Mouse (Mus musculus): ENCODE results near the gene Fkbp15. TPM values are rescaled to one million over a fixed set of nuclear protein-coding genes. Genes with fewer than 3 reads are reported as not detected.

Fkbp15 gene
- polyA plus RNA-seq, 1 experiment from 2014 or later: 24.0 TPM

GRCm38 (mm10) chr4:62345827-62346226, 14.5 kb downstream of the Fkbp15 start:
- Histone ChIP-seq H3K9ac (replicated peaks) (no peak overlapping the region), H3K4me2 (replicated peaks) (no peak overlapping the region), H3K4me1 (replicated peaks) (no peaks in the 10 kb centered on the region), H3K4me3 (replicated peaks) (no peak overlapping the region), H3K36me3 (peaks cover 43% of the 10 kb centered on the region), H3K27me3 (no peaks in the 10 kb centered on the region), H3K27ac (no peak overlapping the region), H3K9me3 (no peaks in the 10 kb centered on the region)
- ATAC-seq: no peak
- WGBS: 83% methylated on average over 4 of the region's 4 CpGs

- Histone ChIP-seq H3K4me3 (replicated peaks) (no peak overlapping the region), H3K36me3 (peaks cover 48% of the 10 kb centered on the region), H3K9me3 (no peaks in the 10 kb centered on the region), H3K4me2 (replicated peaks) (no peak overlapping the region), H3K27me3 (no peaks in the 10 kb centered on the region), H3K9ac (replicated peaks) (no peak overlapping the region), H3K4me1 (replicated peaks) (no peaks in the 10 kb centered on the region), H3K27ac (no peak overlapping the region)
- WGBS: 94% methylated on average over 1 of the region's 1 CpGs
- ATAC-seq: no peak
Observed at GRCm38 (mm10) chr4:62344000-62344399, 16.3 kb downstream of the Fkbp15 start.

GRCm38 (mm10) chr4:62338536-62338935, 21.8 kb downstream of the Fkbp15 start:
- Histone ChIP-seq H3K4me3 (replicated peaks) (no peak overlapping the region), H3K4me1 (replicated peaks) (no peaks in the 10 kb centered on the region), H3K9me3 (no peaks in the 10 kb centered on the region), H3K27ac (no peak overlapping the region), H3K27me3 (no peaks in the 10 kb centered on the region), H3K36me3 (peaks cover 45% of the 10 kb centered on the region), H3K4me2 (replicated peaks) (no peak overlapping the region), H3K9ac (replicated peaks) (no peak overlapping the region)
- no peak for ATAC-seq
- WGBS: 88% methylated on average over 5 of the region's 5 CpGs

- ATAC-seq: no peak
- Histone ChIP-seq H3K27me3 (no peaks in the 10 kb centered on the region), H3K9me3 (no peaks in the 10 kb centered on the region), H3K4me1 (replicated peaks) (no peaks in the 10 kb centered on the region), H3K4me3 (replicated peaks) (no peak overlapping the region), H3K9ac (replicated peaks) (no peak overlapping the region), H3K4me2 (replicated peaks) (no peak overlapping the region), H3K36me3 (peaks cover 70% of the 10 kb centered on the region), H3K27ac (no peak overlapping the region)
- 88% methylated on average over 5 of the region's 5 CpGs for WGBS
Observed at GRCm38 (mm10) chr4:62331977-62332376, 28.4 kb downstream of the Fkbp15 start.

- H3K4me2 ChIP-seq (replicated peaks): no peak overlapping the region
- no peak overlapping the region for H3K27ac ChIP-seq
- no peak overlapping the region for H3K9ac ChIP-seq (replicated peaks)
- no peaks in the 10 kb centered on the region for H3K4me1 ChIP-seq (replicated peaks)
- no peaks in the 10 kb centered on the region for H3K27me3 ChIP-seq
- peaks cover 73% of the 10 kb centered on the region for H3K36me3 ChIP-seq
- no peaks in the 10 kb centered on the region for H3K9me3 ChIP-seq
- no peak for ATAC-seq
- 88% methylated on average over 6 of the region's 6 CpGs for WGBS
- H3K4me3 ChIP-seq (replicated peaks): no peak overlapping the region
Observed at GRCm38 (mm10) chr4:62328941-62329660, 31.2 kb downstream of the Fkbp15 start.

- Histone ChIP-seq H3K9ac (replicated peaks) (no peak overlapping the region), H3K36me3 (peaks cover 77% of the 10 kb centered on the region), H3K4me3 (replicated peaks) (no peak overlapping the region), H3K4me2 (replicated peaks) (no peak overlapping the region), H3K27ac (no peak overlapping the region), H3K9me3 (no peaks in the 10 kb centered on the region), H3K27me3 (no peaks in the 10 kb centered on the region), H3K4me1 (replicated peaks) (no peaks in the 10 kb centered on the region)
- no peak for ATAC-seq
Observed at GRCm38 (mm10) chr4:62326111-62326510, 34.2 kb downstream of the Fkbp15 start.

GRCm38 (mm10) chr4:62322684-62323083, 37.7 kb downstream of the Fkbp15 start:
- no peak overlapping the region for H3K9ac ChIP-seq (replicated peaks)
- no peak overlapping the region for H3K4me3 ChIP-seq (replicated peaks)
- no peak overlapping the region for H3K4me2 ChIP-seq (replicated peaks)
- H3K27me3 ChIP-seq: no peaks in the 10 kb centered on the region
- peaks cover 74% of the 10 kb centered on the region for H3K36me3 ChIP-seq
- no peaks in the 10 kb centered on the region for H3K4me1 ChIP-seq (replicated peaks)
- ATAC-seq: no peak
- 98% methylated on average over 3 of the region's 3 CpGs for WGBS
- H3K9me3 ChIP-seq: no peaks in the 10 kb centered on the region
- H3K27ac ChIP-seq: no peak overlapping the region

GRCm38 (mm10) chr4:62318294-62318693, 42.1 kb downstream of the Fkbp15 start:
- Histone ChIP-seq H3K4me1 (replicated peaks) (no peaks in the 10 kb centered on the region), H3K36me3 (peaks cover 58% of the 10 kb centered on the region), H3K9me3 (no peaks in the 10 kb centered on the region), H3K4me3 (replicated peaks) (no peak overlapping the region), H3K9ac (replicated peaks) (no peak overlapping the region), H3K27ac (no peak overlapping the region), H3K27me3 (no peaks in the 10 kb centered on the region), H3K4me2 (replicated peaks) (no peak overlapping the region)
- ATAC-seq: no peak
- WGBS: 76% methylated on average over 1 of the region's 1 CpGs

GRCm38 (mm10) chr4:62316456-62316855, 43.9 kb downstream of the Fkbp15 start:
- no peaks in the 10 kb centered on the region for H3K27me3 ChIP-seq
- no peak overlapping the region for H3K4me3 ChIP-seq (replicated peaks)
- no peaks in the 10 kb centered on the region for H3K4me1 ChIP-seq (replicated peaks)
- H3K9me3 ChIP-seq: no peaks in the 10 kb centered on the region
- H3K27ac ChIP-seq: no peak overlapping the region
- peaks cover 56% of the 10 kb centered on the region for H3K36me3 ChIP-seq
- no peak overlapping the region for H3K4me2 ChIP-seq (replicated peaks)
- ATAC-seq: no peak
- H3K9ac ChIP-seq (replicated peaks): no peak overlapping the region
- 91% methylated on average over 2 of the region's 2 CpGs for WGBS

- Histone ChIP-seq H3K4me2 (replicated peaks) (no peak overlapping the region), H3K4me3 (replicated peaks) (no peak overlapping the region), H3K4me1 (replicated peaks) (no peaks in the 10 kb centered on the region), H3K36me3 (peaks cover 51% of the 10 kb centered on the region), H3K27ac (no peak overlapping the region), H3K9me3 (no peaks in the 10 kb centered on the region), H3K27me3 (no peaks in the 10 kb centered on the region), H3K9ac (replicated peaks) (no peak overlapping the region)
- WGBS: 78% methylated on average over 3 of the region's 3 CpGs
- ATAC-seq: no peak
Observed at GRCm38 (mm10) chr4:62314516-62314915, 45.8 kb downstream of the Fkbp15 start.

GRCm38 (mm10) chr4:62313641-62314211, 46.6 kb downstream of the Fkbp15 start:
- Histone ChIP-seq H3K27ac (no peak overlapping the region), H3K9me3 (no peaks in the 10 kb centered on the region), H3K4me1 (replicated peaks) (no peaks in the 10 kb centered on the region), H3K9ac (replicated peaks) (no peak overlapping the region), H3K4me3 (replicated peaks) (no peak overlapping the region), H3K4me2 (replicated peaks) (no peak overlapping the region), H3K27me3 (no peaks in the 10 kb centered on the region), H3K36me3 (peaks cover 46% of the 10 kb centered on the region)
- no peak for ATAC-seq
- 93% methylated on average over 9 of the region's 9 CpGs for WGBS

- Histone ChIP-seq H3K9me3 (no peaks in the 10 kb centered on the region), H3K27ac (no peak overlapping the region), H3K4me1 (replicated peaks) (no peaks in the 10 kb centered on the region), H3K27me3 (no peaks in the 10 kb centered on the region), H3K4me3 (replicated peaks) (no peak overlapping the region), H3K9ac (replicated peaks) (no peak overlapping the region), H3K36me3 (peaks cover 42% of the 10 kb centered on the region), H3K4me2 (replicated peaks) (no peak overlapping the region)
- no peak for ATAC-seq
- WGBS: 89% methylated on average over 2 of the region's 2 CpGs
Observed at GRCm38 (mm10) chr4:62312821-62313220, 47.5 kb downstream of the Fkbp15 start.

GRCm38 (mm10) chr4:62308406-62308805, 51.9 kb downstream of the Fkbp15 start:
- peaks cover 67% of the 10 kb centered on the region for H3K36me3 ChIP-seq

More at GRCm38 (mm10) chr4:62308406-62308805, 51.9 kb downstream of the Fkbp15 start:
- H3K4me2 ChIP-seq (replicated peaks): no peak overlapping the region
- H3K27me3 ChIP-seq: no peaks in the 10 kb centered on the region
- no peaks in the 10 kb centered on the region for H3K4me1 ChIP-seq (replicated peaks)
- H3K9ac ChIP-seq (replicated peaks): no peak overlapping the region
- H3K27ac ChIP-seq: no peak overlapping the region
- no peaks in the 10 kb centered on the region for H3K9me3 ChIP-seq
- no peak overlapping the region for H3K4me3 ChIP-seq (replicated peaks)
- ATAC-seq: no peak
